Mouse (Mus musculus) ovary, adult 18-20 months (tissue): ENCODE results near the gene Hist3h2ba.

Source experiments
- DNase-seq: peaks from one replicate; pipeline ENCODE4 v3.0.0; 2022; ENCODE audit warnings: low spot score, mixed read lengths

Hist3h2ba gene

GRCm38 (mm10) chr11:58964216-58964615 lies 15.5 kb downstream of the Hist3h2ba start:
- DNase-seq = no peak

GRCm38 (mm10) chr11:58965001-58965760 lies 16.5 kb downstream of the Hist3h2ba start:
- no peak for DNase-seq

DNA sequence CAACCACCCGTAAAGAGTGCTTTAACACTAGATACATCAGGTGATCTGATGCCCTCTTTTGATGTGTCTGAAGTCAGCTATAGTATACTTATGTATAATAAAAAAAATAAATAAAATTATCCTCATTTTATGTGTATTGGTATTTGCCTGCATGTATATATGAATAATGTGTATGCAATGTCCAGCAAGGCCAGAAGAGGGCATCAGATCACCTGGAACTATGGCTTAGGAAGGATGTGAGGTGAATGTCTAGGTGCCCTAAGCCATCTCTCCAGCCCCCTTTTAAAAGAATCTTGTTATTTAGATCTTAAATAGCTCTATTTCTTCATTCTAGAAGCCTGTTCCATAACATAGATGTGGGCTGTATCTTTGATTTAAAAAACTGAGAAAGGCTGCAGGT lies 18.6 kb downstream of the Hist3h2ba start:
- no peak for DNase-seq

- no peak for DNase-seq
Measured at GRCm38 (mm10) chr11:58968551-58968950, 19.8 kb downstream of the Hist3h2ba start.

GRCm38 (mm10) chr11:58969027-58969426 lies 20.3 kb downstream of the Hist3h2ba start:
- no peak for DNase-seq

GRCm38 (mm10) chr11:58969659-58970058 lies 20.9 kb downstream of the Hist3h2ba start:
- DNase-seq = no peak

GRCm38 (mm10) chr11:58970831-58971530 lies 22.3 kb downstream of the Hist3h2ba start:
- DNase-seq = no peak

GRCm38 (mm10) chr11:58971796-58972195 lies 23.1 kb downstream of the Hist3h2ba start:
- DNase-seq = no peak

GRCm38 (mm10) chr11:58974414-58974813 lies 25.7 kb downstream of the Hist3h2ba start:
- no peak for DNase-seq

DNA sequence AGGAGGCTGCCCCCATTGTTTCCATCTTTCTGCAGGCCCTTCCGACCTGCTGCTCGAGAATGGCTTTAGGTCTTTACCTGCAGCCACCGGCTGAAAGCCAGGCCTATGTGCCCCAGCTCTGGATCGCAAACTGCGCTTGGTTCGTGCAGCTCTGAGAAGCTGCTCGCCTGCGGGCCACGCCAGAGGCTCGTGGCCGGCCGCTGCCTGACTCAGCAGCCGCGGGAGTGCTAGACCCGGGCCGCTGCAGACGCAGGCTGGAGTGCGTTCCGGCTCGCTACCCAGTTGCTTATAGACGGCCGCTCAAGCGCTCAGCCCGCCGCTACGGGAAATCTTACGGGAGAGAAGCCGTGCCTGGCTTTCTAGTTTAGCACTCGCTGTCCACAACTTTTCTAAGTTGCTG lies 28.4 kb downstream of the Hist3h2ba start:
- DNase-seq = no peak

DNA sequence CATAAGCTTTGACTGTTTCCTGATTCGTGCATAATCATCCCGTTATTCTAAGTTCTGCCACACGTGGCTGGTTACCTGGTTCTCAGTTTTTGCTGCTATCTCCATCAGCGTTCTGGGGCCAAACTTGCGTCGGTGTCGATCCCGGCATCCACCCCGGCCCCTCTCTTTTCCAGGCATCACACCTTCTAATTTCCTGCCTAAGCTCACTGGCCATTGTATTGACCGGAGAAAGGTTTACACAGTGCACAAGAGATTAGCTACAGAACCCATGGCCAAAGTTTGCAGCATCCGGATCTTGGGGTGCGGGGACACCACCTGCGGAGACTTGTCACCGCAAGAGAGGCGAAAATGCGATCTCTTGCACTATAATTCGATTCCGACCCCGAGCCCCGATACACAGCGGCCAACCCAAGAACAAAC lies 28.9 kb downstream of the Hist3h2ba start:
- no peak for DNase-seq

GRCm38 (mm10) chr11:58978027-58978705 lies 29.4 kb downstream of the Hist3h2ba start, which contains the start of gene Trim11:
Trim11 (plus strand) TSS chr11:58978093.
- DNase-seq = no peak

GRCm38 (mm10) chr11:58978706-58979030 lies 29.9 kb downstream of the Hist3h2ba start:
- no peak for DNase-seq

GRCm38 (mm10) chr11:58979183-58979582 lies 30.5 kb downstream of the Hist3h2ba start:
- no peak for DNase-seq

GRCm38 (mm10) chr11:58979661-58980060 lies 30.9 kb downstream of the Hist3h2ba start:
- no peak for DNase-seq

- DNase-seq = no peak
Measured at GRCm38 (mm10) chr11:58980381-58980990, 31.8 kb downstream of the Hist3h2ba start.

DNA sequence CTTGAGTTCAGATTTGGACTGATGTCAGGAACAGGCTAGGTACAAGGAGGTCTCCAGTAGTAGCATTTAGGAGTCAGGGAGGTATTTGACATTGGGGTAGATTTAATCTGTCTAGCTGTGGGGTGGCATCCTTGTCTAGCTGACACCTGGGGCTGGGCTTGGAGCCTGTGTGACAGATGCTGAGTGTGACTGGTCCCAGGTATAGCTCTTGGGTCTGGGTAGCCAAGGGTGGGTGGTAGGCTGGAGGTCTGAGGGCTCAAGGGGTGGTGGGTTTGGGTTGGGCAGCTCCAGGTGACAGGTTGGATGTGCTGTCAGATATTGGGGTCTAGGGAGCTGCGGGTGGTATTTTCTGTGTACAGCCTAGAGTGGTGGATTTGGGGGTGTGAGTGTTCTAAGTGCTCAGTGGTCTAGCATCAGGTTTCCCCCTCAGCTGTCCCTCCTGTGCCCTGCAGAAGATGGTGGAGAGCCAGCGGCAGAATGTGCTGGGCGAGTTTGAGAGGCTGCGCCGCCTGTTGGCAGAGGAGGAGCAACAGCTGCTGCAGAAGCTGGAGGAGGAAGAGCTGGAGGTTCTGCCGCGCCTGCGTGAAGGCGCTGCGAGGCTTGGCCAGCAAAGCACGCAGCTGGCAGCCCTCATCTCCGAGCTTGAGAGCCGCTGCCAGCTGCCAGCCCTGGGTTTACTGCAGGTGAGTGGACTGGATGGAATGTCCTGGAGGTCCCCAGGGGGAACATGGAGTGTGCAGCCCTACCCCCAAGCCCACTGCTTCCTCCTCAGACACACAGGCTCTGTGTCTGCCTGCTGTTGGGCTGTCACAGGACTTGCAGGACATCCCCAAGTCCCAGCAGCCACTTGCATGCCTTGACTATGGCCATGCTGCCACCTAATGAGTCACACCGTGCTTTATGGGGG lies 33.1 kb downstream of the Hist3h2ba start:
- DNase-seq = no peak

GRCm38 (mm10) chr11:58982471-58983097 lies 33.9 kb downstream of the Hist3h2ba start:
- DNase-seq = no peak

- no peak for DNase-seq
Measured at GRCm38 (mm10) chr11:58983691-58984341, 35.1 kb downstream of the Hist3h2ba start.

DNA sequence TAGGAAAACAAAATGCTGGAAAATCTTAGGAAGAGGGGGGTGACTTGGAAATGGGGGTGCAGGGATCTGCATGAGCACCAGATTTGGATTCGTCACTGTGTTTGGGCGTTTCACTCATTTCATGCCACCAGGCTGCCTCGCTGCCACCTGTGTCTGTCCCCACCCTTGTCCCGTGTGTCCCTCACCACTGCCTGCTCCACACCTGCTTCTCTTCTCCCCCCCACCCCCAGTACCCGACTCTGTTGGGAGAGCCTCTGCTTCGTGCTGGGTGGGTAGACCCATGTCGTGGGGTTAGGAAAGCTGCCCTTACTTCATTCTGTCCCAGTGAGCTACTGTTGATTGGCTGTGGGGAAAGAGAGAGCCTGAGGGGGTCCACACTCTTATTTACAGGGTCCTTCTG lies 35.9 kb downstream of the Hist3h2ba start:
- no peak for DNase-seq
